Mouse (Mus musculus) lung, adult 18-20 months (tissue): ENCODE data around the gene Skap1.

Experiments used
- DNase-seq, 2 experiments: peaks; one replicate each; pipeline ENCODE4 v3.0.0; 2022; ENCODE audit warnings: mixed read lengths in 2 of 2

Skap1 gene

GRCm38 (mm10) chr11:96572515-96572914 is 108.1 kb downstream of the Skap1 start:
- DNase-seq, result no peak

GRCm38 (mm10) chr11:96576491-96577427 is 112.4 kb downstream of the Skap1 start:
- no peak for DNase-seq

DNA sequence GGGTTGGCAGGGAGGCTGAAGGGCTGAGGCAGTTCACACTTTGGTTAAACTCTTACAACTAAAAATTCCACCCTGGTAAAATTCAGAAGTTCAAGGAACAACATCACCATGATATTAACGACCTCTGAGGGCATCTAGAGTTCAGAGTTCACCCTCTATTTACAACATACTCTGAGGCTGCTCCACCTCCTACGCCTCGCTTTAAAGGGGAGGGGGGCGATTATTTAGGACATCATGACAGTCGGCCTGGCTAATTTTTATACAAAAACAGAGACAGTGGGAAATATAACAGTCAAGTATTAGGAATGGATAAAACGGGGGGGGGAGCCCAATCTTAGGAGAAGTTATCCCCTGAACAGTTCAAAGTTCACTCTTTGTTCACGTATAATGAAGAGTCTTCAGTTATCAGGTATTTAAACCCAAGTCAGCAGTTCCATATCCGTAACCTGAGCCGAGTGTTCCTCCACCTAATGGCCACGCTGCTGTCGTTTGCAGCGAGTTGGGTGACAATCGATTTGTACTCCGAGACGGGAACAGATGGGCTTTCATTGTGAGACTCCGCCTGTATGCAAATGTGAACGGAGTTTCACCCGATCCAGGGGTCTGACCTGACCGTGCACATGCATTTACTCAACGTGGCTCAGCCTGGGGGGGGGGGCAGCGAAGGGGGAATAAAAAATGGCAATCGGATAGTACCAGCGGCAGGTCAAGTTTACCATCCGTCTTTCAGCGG is 114.3 kb downstream of the Skap1 start:
- no peak for DNase-seq

DNA sequence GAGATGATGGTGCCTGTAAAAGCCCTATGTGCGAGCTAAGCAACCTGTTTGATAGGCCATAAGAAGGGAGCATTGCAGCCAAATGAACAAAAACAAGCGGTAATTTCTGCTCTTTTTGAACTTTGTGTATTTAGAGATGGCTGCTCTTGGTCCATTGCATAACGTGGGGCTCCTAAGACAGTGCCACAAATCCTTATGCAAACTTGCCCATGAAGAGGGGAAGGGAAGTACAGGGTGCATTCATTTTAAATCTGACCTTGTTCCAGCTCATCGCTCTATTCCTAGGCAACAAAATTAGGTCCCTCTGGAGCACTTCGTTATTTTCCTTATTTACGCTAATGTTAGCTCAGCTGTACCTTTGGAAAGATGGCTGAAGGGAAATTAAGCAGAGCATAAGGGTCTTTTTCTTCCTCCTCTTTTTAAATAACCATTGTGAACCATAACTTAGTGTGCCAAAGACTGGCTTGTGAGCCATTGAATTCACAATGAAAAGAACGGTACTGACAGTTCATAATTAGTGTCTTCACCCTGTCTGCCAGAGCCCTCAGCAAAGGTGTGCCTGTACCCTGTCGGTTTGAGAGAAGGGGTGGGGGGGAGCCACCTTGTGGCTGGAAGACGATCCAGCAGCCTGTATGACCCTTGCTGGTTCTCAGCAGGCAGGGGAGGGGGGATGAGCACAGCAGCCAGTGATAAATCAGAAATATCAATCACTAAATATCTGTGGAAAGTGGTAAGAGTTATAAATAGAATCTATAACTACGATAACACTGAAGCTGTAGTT is 117.4 kb downstream of the Skap1 start:
- DNase-seq, result peak in 1 of 2 experiments; percentile 5

- no peak for DNase-seq
Measured at GRCm38 (mm10) chr11:96582595-96582994, 118.2 kb downstream of the Skap1 start.

DNA sequence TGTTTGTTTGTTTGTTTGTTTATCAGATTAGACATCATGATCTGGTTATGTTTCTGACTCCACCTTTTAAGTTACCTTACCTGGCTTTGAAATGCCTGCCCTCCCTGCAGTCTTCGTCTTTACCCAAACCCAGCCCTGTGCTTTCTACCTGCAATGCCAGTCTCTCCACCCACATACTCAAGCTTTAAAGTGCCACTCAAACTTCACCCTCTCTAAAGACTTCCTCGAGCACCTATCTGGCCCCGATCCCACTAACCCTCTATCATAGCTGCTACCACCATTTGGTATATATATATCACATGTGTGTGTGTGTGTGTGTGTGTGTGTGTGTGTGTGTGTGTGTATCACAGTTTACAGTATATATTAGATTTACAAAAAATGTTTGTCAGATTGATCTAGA is 125.4 kb downstream of the Skap1 start:
- DNase-seq, result peak; percentile 9 to 47

GRCm38 (mm10) chr11:96595890-96596289 is 131.5 kb downstream of the Skap1 start:
- DNase-seq, result no peak

DNA sequence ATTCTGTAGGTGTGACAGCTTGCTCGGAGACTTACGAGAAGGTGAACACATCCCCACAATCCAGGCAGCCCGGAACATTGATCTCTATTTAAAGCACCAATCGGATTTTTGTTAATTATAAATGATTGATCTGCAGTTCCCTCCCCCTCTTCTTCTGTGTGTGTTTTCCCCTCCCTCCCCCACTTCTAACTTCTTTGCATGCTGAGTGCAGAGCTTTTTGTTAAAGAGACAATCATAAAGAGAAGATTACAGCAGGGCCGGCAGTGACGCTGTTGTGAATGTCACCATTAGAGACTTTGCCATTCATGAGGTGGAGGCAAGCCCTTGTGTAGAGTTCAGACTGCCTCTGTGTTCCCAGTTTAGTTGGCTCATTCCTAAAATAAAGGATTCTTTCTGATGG is 131.9 kb downstream of the Skap1 start:
- no peak for DNase-seq

DNA sequence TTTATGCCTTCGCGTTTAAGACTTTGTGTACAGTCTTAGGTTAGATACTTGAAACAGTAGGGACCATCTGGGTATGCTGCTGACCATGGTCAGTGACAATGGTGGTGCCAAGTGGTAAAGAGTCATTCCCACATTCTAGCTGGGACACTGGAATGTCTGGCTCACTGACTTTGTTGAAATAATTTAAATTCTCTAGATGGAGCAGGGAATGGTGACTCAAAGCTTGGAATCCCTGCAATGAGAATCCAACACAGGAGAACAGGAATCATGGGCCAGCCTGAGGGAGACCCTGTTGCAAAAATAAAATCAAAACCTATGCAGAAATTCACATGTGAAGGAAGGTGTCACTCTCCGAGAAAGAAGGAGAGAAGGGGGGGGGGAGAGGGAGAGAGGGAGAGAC is 138.4 kb downstream of the Skap1 start:
- DNase-seq, result no peak

DNA sequence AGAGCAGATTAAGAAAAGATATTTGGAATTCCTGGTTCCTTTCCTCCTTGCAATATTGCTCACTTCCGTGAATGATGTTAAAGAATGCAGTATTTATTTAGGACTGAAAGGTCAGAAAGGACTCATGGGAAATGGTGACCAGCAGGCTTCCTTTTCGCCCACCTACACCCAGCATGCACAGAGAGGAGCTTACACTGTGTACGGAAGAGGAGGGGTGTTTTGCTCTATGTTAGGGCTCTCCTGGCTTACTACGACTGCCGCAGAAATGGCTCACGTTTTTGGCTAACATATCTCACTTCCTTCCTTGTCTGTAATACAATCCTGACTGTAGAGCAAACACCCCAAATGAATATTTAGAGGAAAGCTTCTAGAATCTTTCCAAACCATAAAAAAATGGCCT is 139.9 kb downstream of the Skap1 start:
- no peak for DNase-seq

DNA sequence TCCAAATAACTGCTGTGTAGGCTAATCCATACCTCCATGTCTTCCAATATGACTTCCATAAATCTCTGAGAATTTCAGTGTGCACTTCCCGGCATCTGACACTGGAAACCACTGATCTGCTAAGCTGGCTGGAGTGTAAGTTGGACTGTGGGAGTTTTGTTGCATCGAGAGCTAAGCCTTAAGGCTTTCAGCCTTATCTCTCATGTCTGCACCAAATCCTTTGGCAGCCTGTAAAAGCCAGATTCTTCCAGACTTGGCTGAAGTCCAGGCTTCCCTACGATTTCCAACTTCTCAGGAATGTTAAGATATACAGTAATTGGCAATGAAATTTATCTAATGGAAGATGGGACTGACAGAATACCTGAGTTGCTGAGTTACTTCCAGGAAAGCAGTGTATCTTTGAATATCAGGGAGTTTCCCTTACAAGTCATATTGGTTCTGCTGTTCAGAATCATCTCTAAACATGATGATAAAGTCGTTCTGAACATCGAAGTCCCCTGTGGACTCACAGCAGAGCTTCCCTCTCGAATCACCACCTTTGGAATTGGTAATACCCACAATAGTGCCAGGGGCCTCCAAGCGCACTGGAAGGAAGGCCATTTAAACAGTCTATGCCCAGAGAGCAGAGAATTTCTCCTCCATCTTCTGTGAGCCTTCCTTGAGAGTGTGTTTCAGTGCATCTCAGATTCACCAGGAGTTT is 140.5 kb downstream of the Skap1 start:
- no peak for DNase-seq

DNA sequence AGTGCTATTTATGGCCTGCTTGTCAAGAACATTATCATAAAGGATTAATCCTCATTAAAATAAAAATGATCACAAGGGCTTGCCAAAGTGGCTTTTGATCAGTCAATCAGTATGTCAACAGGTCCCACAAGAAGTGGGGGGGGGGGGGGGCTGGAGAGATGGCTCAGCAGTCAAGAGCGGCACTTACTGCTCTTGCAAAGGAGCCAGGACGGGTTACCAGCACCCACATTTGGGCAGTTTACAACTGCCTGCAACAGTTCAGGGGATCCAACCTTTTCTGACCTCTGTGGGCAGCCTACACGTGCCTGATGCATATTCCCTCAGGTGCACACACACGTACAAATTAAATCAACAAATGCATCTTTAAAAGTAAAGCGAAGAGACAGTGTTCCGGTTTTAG is 141.1 kb downstream of the Skap1 start:
- no peak for DNase-seq

DNA sequence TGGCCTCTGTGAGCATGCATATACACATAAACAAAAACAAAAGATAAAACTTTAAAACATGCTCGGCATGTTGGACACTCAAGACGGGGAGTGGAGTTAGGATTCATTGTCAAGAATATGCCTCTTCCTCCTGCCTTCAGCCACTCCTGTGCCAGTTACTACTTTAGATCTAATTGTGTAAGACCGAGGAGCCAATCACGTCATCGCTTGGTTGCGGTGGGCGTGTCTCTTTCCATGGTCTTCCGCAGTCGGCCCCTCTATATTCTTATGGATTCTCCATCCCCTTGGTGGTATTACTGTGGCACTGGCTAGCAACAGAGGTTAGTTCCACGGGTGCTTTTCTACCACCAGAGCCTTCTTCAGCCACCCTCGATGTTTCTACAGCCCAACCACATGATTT is 148.2 kb downstream of the Skap1 start:
- DNase-seq, result no peak

GRCm38 (mm10) chr11:96616792-96617191 is 152.4 kb downstream of the Skap1 start:
- DNase-seq, result peak in 1 of 2 experiments; percentile 23

DNA sequence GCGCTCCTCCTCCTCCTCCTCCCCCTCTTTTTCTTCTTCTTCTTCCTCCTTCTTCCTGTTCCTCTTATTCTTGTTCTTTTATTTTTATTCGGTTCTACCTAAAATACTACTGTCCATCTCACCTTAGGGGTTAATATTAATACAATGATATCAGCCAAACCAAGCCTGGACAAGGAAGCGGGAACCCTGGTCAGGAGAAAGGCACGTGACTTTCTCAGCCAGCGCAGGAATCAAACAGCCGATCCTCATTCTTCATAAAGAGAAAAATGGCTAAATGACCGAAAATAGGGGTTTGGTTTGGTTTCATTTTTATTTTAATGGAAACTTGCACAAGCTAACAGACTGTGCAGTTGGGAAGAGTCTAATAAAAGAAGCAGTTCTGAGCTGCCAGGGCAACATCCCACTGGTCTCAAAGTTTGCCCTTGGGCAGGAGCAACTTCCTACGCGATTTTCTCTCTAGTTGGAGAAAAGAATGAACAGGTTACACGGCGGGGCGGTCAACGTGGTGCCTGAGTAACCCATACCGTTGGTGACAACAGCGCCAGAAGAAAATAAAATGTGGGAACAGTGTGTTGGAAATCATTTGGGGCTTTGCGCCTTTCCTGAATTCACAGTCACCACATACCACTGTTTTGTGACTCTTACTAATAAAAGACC is 154.5 kb downstream of the Skap1 start:
- DNase-seq, result no peak

- DNase-seq, result no peak
Measured at GRCm38 (mm10) chr11:96619576-96619975, 155.2 kb downstream of the Skap1 start.

DNA sequence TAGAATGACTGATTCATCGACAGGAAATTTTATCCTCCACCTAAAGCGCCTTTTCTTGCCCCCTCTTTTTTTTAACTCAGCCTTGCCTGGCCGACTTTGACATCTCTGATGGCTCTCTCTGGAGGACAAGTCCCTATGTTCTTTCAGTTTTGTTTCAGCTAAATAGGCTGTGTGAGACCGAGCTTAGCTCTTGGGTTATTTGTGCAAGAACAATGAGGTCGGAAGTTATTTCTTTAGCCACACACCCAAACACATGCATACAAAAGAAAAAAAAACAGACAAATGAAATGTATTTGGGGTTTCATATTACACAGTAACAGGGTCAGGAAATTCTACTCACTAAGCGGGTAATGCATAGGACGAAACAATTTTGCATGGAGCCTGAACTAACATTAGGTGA is 155.6 kb downstream of the Skap1 start:
- DNase-seq, result no peak

GRCm38 (mm10) chr11:96620660-96621059 is 156.3 kb downstream of the Skap1 start:
- DNase-seq, result no peak

DNA sequence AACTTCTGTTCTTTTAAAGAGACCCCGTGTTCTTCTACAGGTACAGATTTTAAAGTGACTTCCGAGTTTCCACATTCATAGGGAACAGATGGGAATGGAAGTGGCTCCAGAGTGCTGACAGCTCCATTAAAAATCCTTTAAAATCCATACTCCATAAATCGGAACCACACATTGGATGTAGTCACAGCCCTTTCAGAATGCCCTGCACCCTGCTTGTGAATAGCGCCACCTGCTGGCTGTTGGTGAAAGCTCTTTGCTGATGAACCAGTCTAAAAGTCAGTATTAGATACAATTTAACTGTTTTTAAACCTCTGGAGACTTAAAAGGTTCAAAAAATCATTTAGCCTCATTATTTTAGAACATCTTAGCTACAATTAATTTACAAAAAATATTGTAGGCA is 156.8 kb downstream of the Skap1 start:
- DNase-seq, result peak; percentile 52 to 69

DNA sequence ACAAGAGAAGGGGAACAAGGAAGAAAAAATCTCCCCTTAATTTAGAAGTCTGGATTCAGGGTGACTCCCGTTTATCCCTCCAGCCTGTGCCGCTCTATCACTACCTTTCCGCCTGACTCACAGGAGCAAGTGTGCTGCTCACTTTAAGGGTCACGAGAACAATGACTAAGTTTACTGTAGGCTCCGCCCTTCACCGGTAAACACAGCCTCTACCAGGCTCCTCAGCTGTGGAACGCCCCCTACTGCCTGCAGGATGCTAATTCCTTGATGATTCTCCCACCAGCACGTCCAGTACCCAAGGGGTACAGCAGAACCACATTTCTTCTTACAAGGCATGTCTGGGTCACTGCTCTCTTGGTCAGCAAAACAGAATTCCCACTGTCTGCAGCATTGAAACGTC is 158.4 kb downstream of the Skap1 start:
- peak; percentile 40 to 62 for DNase-seq

- DNase-seq, result no peak
Measured at GRCm38 (mm10) chr11:96624436-96624835, 160.0 kb downstream of the Skap1 start.

GRCm38 (mm10) chr11:96629775-96630174 is 165.4 kb downstream of the Skap1 start:
- no peak for DNase-seq
